Mouse (Mus musculus) kidney, postnatal 0 days (tissue): ENCODE data around the gene Tekt2. TPM values are rescaled to one million over a fixed set of nuclear protein-coding genes. Genes with fewer than 3 reads are reported as not detected.
A peak's percentile ranks its signal among the peaks of the same experiment; 100 is the strongest.

Experiments
- ATAC-seq: fragments of 200-750 bp; cut with Nextera tagmentation; replicated peaks from 2 replicates; pipeline ENCODE4 v1.8.0; 2017; ENCODE audit warnings: low read depth, moderate number of reproducible peaks, moderate TSS enrichment, moderate library complexity; ENCODE audit not compliant: low FRiP score
- DNase-seq: peaks from one replicate; pipeline ENCODE4 v3.0.0-alpha.2; 2016; ENCODE audit warnings: low spot score
- H3K27ac ChIP-seq: fragments of 300-500 bp; sonication (generic); 2 replicates; pipeline ENCODE4 v1.5.1; 2014; ENCODE audit warnings: mild to moderate bottlenecking
- H3K27me3 ChIP-seq: fragments of 300-500 bp; sonication (generic); 2 replicates; pipeline ENCODE4 v1.6.1; 2014; ENCODE audit warnings: low read length, mixed read lengths; ENCODE audit not compliant: insufficient read depth
- H3K36me3 ChIP-seq: fragments of 300-500 bp; sonication (generic); 2 replicates; pipeline ENCODE4 v1.6.1; 2014; ENCODE audit warnings: low read length, mixed read lengths; ENCODE audit not compliant: insufficient read depth
- H3K4me1 ChIP-seq: fragments of 300-500 bp; sonication (generic); replicated peaks from 2 replicates; pipeline ENCODE4 v1.6.1; 2014; ENCODE audit warnings: antibody characterized with exemption, low read length, mixed read lengths; ENCODE audit not compliant: insufficient read depth
- H3K4me2 ChIP-seq: fragments of 300-500 bp; sonication (generic); 2 replicates; pipeline ENCODE4 v1.6.1; 2014; ENCODE audit warnings: mild to moderate bottlenecking, low read length, moderate library complexity, mixed read lengths
- H3K4me3 ChIP-seq: fragments of 300-500 bp; sonication (generic); replicated peaks from 2 replicates; pipeline ENCODE4 v1.5.1; 2014; ENCODE audit warnings: low read depth, low read length
- H3K9ac ChIP-seq: fragments of 300-500 bp; sonication (generic); 2 replicates; pipeline ENCODE4 v1.6.1; 2014; ENCODE audit warnings: low read depth, low read length
- H3K9me3 ChIP-seq: fragments of 300-500 bp; sonication (generic); replicated peaks from 2 replicates; pipeline ENCODE4 v1.6.1; 2016; ENCODE audit warnings: low read length, inconsistent platforms, mixed read lengths
- CTCF ChIP-seq: IDR thresholded peaks from 2 replicates; pipeline ENCODE4 v1.5.1; 2016; ENCODE audit warnings: antibody characterized with exemption, low read depth, mild to moderate bottlenecking, moderate library complexity
- WGBS: fragments of 180-500 bp; shearing (Covaris S2); extraction: QIAGEN DNeasy Blood & Tissue Kit; methylation state at CpG from one replicate; pipeline ENCODE4 v1.1.7; 2014; 5-methylcytosine and 5-hydroxymethylcytosine counted together
- polyA plus RNA-seq: library from polyadenylated mRNA; unstranded; fragments of >200 nt; fragmentation: Nextera tagmentation; extraction: Ambion mirVana; gene quantifications from 2 replicates; pipeline ENCODE4 v1.2.1, GENCODE M21; 2015

The Tekt2 gene
- polyA plus RNA-seq, 1 experiment from 2014 or later, result 2.1 TPM

DNA sequence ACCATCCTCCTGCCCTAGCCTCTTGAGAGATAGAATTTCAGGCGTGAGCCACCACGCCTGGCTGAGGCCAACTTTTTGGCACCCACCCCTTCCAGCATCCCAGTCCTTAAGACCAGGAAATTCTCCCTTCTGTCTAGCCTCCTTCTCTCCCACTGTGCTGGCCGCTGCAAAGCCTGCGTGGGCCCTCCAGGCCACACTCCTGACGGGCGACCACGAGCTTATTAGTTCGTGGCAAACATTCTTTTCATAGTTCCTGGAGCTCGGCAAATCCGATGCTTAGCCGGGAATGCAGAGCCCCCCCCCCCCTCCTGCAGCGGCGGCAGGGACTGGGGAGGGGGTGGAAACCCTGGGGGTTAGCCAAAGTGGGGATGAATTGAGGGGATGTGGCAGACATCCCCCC is 34.3 kb downstream of the Tekt2 start:
- DNase-seq, result no peak
- TF ChIP-seq CTCF, result no peak
- 24% methylated on average over 13 of the region's 13 CpGs for WGBS
- Histone ChIP-seq H3K27me3 (peaks cover 11% of the 10 kb centered on the region), H3K4me3 (no peak overlapping the region), H3K4me2 (no peak overlapping the region), H3K9me3 (no peaks in the 10 kb centered on the region), H3K4me1 (peaks cover 17% of the 10 kb centered on the region; the same call in 1 of the 2 replicates), H3K27ac (no peak overlapping the region), H3K9ac (no peak overlapping the region), H3K36me3 (no peaks in the 10 kb centered on the region)
- no peak for ATAC-seq

DNA sequence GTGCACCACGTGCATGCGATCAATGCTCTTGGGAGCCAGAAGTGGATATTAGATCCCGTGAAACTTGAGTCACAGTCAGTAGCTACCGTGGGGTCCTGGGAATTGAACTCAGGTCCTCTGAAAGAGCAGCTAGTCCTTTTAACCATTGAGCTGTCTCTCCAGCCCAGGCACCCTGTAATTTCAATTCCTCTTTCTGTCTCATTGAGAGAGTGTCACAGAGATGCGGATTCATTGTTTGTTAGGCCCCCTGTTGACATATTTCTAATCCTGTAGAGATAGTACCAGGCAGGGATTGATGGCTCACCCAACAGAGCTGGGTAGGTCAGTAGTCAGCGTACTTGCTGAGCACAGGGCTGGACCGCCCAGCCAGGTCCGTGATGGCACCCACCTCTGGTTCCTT is 35.2 kb downstream of the Tekt2 start:
- no peak for DNase-seq

DNA sequence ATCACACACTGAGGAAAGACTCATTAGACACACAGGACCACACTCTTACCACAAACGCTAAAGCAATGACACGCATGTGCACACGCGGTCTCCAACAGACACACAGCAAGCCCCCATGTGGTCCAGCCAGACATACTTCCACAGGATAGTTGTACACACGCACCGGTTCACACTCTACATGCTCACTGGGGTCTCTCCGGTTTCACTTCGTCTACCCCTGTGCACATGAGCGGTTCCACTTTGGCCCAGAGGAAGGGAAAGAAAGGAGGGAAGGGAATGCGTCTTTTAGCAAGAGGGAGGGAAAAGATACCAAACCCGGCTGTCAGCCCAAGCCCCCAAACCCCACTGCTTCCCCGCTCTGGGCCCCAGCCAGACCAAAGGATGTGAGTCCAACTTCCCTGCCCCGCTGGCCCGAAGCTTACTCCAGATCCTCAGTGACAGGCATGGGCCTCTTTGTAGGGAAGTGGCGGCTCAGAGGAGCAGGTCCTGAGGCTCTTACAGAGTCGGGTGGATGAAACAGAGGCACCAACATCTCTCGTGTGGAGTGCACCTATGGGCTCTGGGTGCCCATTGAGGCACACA is 37.3 kb downstream of the Tekt2 start:
- no peak for ATAC-seq
- peak overlapping the region; percentile 25; the same call in 1 of the 2 replicates for H3K27ac ChIP-seq
- WGBS, result 27% methylated on average over 17 of the region's 17 CpGs
- H3K36me3 ChIP-seq, result no peaks in the 10 kb centered on the region
- no peak overlapping the region for H3K4me3 ChIP-seq
- peaks cover 15% of the 10 kb centered on the region for H3K27me3 ChIP-seq
- peaks cover 17% of the 10 kb centered on the region; the same call in 1 of the 2 replicates for H3K4me1 ChIP-seq
- peak overlapping the region; percentile 77 for H3K4me2 ChIP-seq
- H3K9me3 ChIP-seq, result no peaks in the 10 kb centered on the region
- H3K9ac ChIP-seq, result no peak overlapping the region
- no peak for TF ChIP-seq CTCF
- peak; percentile 63 for DNase-seq

More for the DNA sequence above, 35.2 kb downstream of the Tekt2 start:
- Histone ChIP-seq H3K27ac (no peak overlapping the region), H3K36me3 (no peaks in the 10 kb centered on the region), H3K9ac (no peak overlapping the region), H3K4me2 (no peak overlapping the region), H3K4me3 (no peak overlapping the region), H3K4me1 (peaks cover 17% of the 10 kb centered on the region; the same call in 1 of the 2 replicates), H3K27me3 (peaks cover 15% of the 10 kb centered on the region), H3K9me3 (no peaks in the 10 kb centered on the region)
- WGBS, result 88% methylated on average over 8 of the region's 8 CpGs
- ATAC-seq, result no peak
- TF ChIP-seq CTCF, result no peak

DNA sequence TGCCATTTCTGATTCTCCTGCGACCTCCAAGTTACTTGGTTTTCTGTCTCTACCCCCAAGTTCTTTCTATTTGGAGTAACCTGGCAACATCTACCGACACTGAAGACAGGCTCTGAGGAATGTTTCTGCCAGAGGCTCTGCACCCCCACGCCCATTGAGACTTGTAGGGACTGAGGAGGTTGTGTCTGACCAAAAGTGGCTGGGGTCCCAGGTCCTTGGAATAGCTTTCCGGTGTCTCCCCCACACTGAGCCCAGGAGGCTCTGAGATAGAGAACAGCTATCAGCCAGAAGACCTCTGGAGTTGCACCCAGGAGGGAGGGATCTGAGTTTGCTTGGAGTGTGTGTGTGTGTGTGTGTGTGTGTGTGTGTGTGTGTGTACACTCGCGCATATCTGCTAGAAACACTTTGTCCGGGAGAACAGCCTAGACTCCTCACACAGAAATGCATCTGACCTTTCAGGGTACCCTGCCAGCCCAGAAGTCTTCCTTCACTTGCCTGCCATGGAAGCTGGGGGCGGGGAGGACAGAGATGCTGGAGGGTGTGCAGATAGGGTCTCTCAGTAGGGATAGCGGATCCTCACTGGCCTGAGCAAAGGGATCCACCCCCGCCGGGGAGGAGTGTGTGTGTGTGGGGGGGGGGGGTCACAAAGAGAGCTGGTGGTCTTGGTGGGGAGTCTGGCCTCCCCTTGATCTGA is 38.0 kb downstream of the Tekt2 start:
- no peak overlapping the region for H3K27ac ChIP-seq
- no peaks in the 10 kb centered on the region for H3K9me3 ChIP-seq
- no peaks in the 10 kb centered on the region for H3K36me3 ChIP-seq
- H3K27me3 ChIP-seq, result peaks cover 15% of the 10 kb centered on the region
- peaks cover 17% of the 10 kb centered on the region; the same call in 1 of the 2 replicates for H3K4me1 ChIP-seq
- no peak overlapping the region for H3K9ac ChIP-seq
- WGBS, result 30% methylated on average over 11 of the region's 11 CpGs
- H3K4me3 ChIP-seq, result no peak overlapping the region
- ATAC-seq (no peak; the same call in 1 of the 2 replicates), DNase-seq (peak; percentile 50)
- TF ChIP-seq CTCF, result no peak
- peak overlapping the region; percentile 77 for H3K4me2 ChIP-seq

DNA sequence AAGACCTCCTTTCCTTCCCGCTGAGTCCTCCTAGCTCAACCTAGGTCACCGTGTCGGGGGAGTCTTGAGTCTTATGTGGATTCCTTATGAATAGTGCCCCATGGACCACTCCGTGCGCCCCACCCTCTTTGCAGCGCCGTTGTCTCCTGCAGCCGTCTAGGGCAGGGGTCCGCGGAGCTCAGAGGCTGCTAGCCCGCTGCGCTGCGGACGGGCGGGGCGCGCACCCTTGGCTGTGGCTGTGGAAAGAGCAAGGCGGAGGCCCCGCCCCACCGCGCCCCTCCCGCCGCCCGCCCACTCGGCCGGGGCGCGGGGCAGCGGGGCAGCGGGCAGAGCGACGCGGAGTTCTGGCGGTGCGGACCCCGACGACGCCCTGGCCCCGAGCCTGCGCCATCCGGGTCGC is 39.0 kb downstream of the Tekt2 start, which contains the start of gene Col8a2:
Gene Col8a2 (plus strand): TSS at position 302 of the 400 bp plus-strand sequence.
- ATAC-seq (peak; percentile 44; the same call in 1 of the 2 replicates), DNase-seq (peak; percentile 44)
- peak within 1 kb of the TSS; percentile 77 for H3K4me2 ChIP-seq
- TF ChIP-seq CTCF, result no peak
- 0 out of 2 replicates have a peak within 1 kb of the TSS, but pooled peaks have one; percentile 19 for H3K27ac ChIP-seq
- 2% methylated on average over 19 of the region's 42 CpGs for WGBS
- H3K27me3 ChIP-seq, result peaks cover 15% of the 10 kb centered on the region
- H3K9ac ChIP-seq, result peak within 1 kb of the TSS; percentile 47
- no peaks in the 10 kb centered on the region for H3K36me3 ChIP-seq
- H3K4me3 ChIP-seq, result peak within 1 kb of the TSS; percentile 44
- no peaks in the 10 kb centered on the region for H3K9me3 ChIP-seq
- peaks cover 15% of the 10 kb centered on the region; the same call in 1 of the 2 replicates for H3K4me1 ChIP-seq

DNA sequence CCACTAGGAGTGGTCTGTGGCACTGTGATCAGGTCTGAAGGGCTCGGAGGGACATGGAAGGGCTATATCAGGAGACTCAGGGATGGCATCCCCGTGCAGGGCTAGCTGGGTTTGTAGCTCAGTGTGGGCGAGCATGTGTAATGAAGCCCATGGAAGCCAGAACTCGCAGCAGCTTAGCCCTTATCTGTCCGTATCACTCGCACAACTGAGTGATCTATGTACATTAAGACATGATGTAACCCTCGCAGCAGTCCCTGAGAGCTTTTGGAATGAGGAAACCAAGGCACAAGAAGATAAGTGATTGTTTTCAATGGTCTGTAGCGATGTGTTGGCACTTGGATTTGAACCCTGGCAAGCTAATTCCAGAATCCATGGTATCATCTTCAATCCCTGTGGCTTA is 41.9 kb downstream of the Tekt2 start:
- 86% methylated on average over 8 of the region's 8 CpGs for WGBS
- ATAC-seq (no peak), DNase-seq (no peak)

More for the DNA sequence above, 41.9 kb downstream of the Tekt2 start:
- Histone ChIP-seq H3K4me2 (no peak overlapping the region), H3K9ac (no peak overlapping the region), H3K27ac (no peak overlapping the region), H3K9me3 (no peaks in the 10 kb centered on the region), H3K4me3 (no peak overlapping the region), H3K27me3 (peaks cover 15% of the 10 kb centered on the region), H3K36me3 (no peaks in the 10 kb centered on the region), H3K4me1 (peaks cover 8% of the 10 kb centered on the region; the same call in 1 of the 2 replicates)
- TF ChIP-seq CTCF, result no peak
